Mouse (Mus musculus) adrenal gland, postnatal 14 days (tissue): Measurements from ENCODE around the gene Abcf1. TPM values are rescaled to one million over a fixed set of nuclear protein-coding genes. Genes with fewer than 3 reads are reported as not detected.
"Not testable (repeated sequence)": the region's sequence is repeated elsewhere in the genome, so short reads cannot be mapped to it uniquely, and the experiment has no call there.

ENCODE experiments used
- DNase-seq: peaks from one replicate; pipeline ENCODE4 v3.0.0; 2021; ENCODE audit warnings: mixed read lengths
- long read RNA-seq, 2 experiments: library from polyadenylated mRNA; stranded (forward); transcript quantifications; one replicate each; pipeline ENCODE4 v2.0.0; 2021
- total RNA-seq: library from RNA; stranded (reverse); gene quantifications from 2 replicates; pipeline ENCODE4 v1.2.3, GENCODE M21; 2021

The Abcf1 gene
- total RNA-seq, result 92.5 and 100 TPM in 2 replicates
- long read RNA-seq, experiment 1, transcript Abcf1-201 (23 exons, 3,161 nt), result major isoform, 134 of 209 reads
- long read RNA-seq, experiment 1, transcript Abcf1-205 (4 exons, 855 nt), result minor isoform, 19 of 209 reads
- long read RNA-seq, experiment 1, partial matches to known transcripts, result 37 of 209 reads
- long read RNA-seq, experiment 1, other reads (novel, unspliced or antisense), result 19 of 209 reads
- long read RNA-seq, experiment 2, transcript Abcf1-205 (4 exons, 855 nt), result minor isoform, 15 of 160 reads
- long read RNA-seq, experiment 2, transcript Abcf1-201 (23 exons, 3,161 nt), result major isoform, 94 of 160 reads
- long read RNA-seq, experiment 2, partial matches to known transcripts, result 33 of 160 reads
- long read RNA-seq, experiment 2, other reads (novel, unspliced or antisense), result 18 of 160 reads

GRCm38 (mm10) chr17:35969418-35970389, at the start of gene Abcf1:
Gene Abcf1, minus strand, starts transcription at chr17:35969761.
- peak; percentile 100 for DNase-seq

- DNase-seq, result no peak
Measured at GRCm38 (mm10) chr17:36018979-36019378, 49.4 kb upstream of the Abcf1 start.

GRCm38 (mm10) chr17:36017046-36017445, 47.5 kb upstream of the Abcf1 start:
- no peak for DNase-seq

GRCm38 (mm10) chr17:36014977-36015376, 45.4 kb upstream of the Abcf1 start:
- no peak for DNase-seq

GRCm38 (mm10) chr17:36004409-36004808, 34.8 kb upstream of the Abcf1 start:
- not testable (repeated sequence) for DNase-seq

GRCm38 (mm10) chr17:36003331-36003730, 33.8 kb upstream of the Abcf1 start:
- no peak for DNase-seq

GRCm38 (mm10) chr17:36001966-36002365, 32.4 kb upstream of the Abcf1 start:
- DNase-seq, result no peak

- no peak for DNase-seq
Measured at GRCm38 (mm10) chr17:36001121-36001897, 31.7 kb upstream of the Abcf1 start.

- DNase-seq, result no peak
Measured at GRCm38 (mm10) chr17:36000349-36000748, 30.8 kb upstream of the Abcf1 start.

GRCm38 (mm10) chr17:35999356-35999755, 29.8 kb upstream of the Abcf1 start:
- DNase-seq, result no peak

- DNase-seq, result no peak
Measured at GRCm38 (mm10) chr17:35998545-35999305, 29.2 kb upstream of the Abcf1 start.

GRCm38 (mm10) chr17:35997713-35998510, 28.4 kb upstream of the Abcf1 start:
- peak; percentile 37 for DNase-seq

- peak; percentile 96 for DNase-seq
Measured at GRCm38 (mm10) chr17:35996949-35997348, 27.4 kb upstream of the Abcf1 start.

- DNase-seq, result no peak
Measured at GRCm38 (mm10) chr17:35994879-35995240, 25.3 kb upstream of the Abcf1 start.

GRCm38 (mm10) chr17:35994175-35994878, 24.8 kb upstream of the Abcf1 start:
- peak; percentile 87 for DNase-seq

GRCm38 (mm10) chr17:35993675-35994074, 24.1 kb upstream of the Abcf1 start:
- DNase-seq, result peak; percentile 90

- peak; percentile 31 for DNase-seq
Measured at GRCm38 (mm10) chr17:35991781-35992180, 22.2 kb upstream of the Abcf1 start.

GRCm38 (mm10) chr17:35981776-35982175, 12.2 kb upstream of the Abcf1 start:
- DNase-seq, result no peak

- DNase-seq, result peak; percentile 78
Measured at GRCm38 (mm10) chr17:35980363-35980754, 10.8 kb upstream of the Abcf1 start.
